Mouse (Mus musculus) embryonic facial prominence, embryonic 14.5 days (tissue): ENCODE results near the gene Dlx2. TPM values are rescaled to one million over a fixed set of nuclear protein-coding genes. Genes with fewer than 3 reads are reported as not detected.

Experiments used
- ATAC-seq: fragments of 200-750 bp; cut with Nextera tagmentation; 2 replicates; pipeline ENCODE4 v1.8.0; 2017; ENCODE audit warnings: low read depth, moderate number of reproducible peaks, moderate TSS enrichment
- DNase-seq: peaks from one replicate; pipeline ENCODE4 v3.0.0-alpha.2; 2015; ENCODE audit warnings: low spot score
- H3K27ac ChIP-seq: fragments of 300-500 bp; sonication (generic); replicated peaks from 2 replicates; pipeline ENCODE4 v1.5.1; 2014; ENCODE audit warnings: low read depth, mild to moderate bottlenecking, low read length, moderate library complexity
- H3K27me3 ChIP-seq: fragments of 300-500 bp; sonication (generic); replicated peaks from 2 replicates; pipeline ENCODE4 v1.6.1; 2014; ENCODE audit warnings: low read length; ENCODE audit not compliant: control insufficient read depth, insufficient read depth
- H3K36me3 ChIP-seq: fragments of 300-500 bp; sonication (generic); 2 replicates; pipeline ENCODE4 v1.6.1; 2014; ENCODE audit warnings: low read length, mixed read lengths; ENCODE audit not compliant: control insufficient read depth, insufficient read depth
- H3K4me1 ChIP-seq: fragments of 300-500 bp; sonication (generic); 2 replicates; pipeline ENCODE4 v1.6.1; 2014; ENCODE audit warnings: antibody characterized with exemption, low read length; ENCODE audit not compliant: control insufficient read depth, insufficient read depth
- H3K4me2 ChIP-seq: fragments of 300-500 bp; sonication (generic); 2 replicates; pipeline ENCODE4 v1.6.1; 2014; ENCODE audit warnings: low read depth, mild to moderate bottlenecking, low read length, moderate library complexity, mixed read lengths
- H3K4me3 ChIP-seq: fragments of 300-500 bp; sonication (generic); 2 replicates; pipeline ENCODE4 v1.5.1; 2014; ENCODE audit warnings: low read depth, mild to moderate bottlenecking, low read length
- H3K9ac ChIP-seq: fragments of 300-500 bp; sonication (generic); 2 replicates; pipeline ENCODE4 v1.6.1; 2014; ENCODE audit warnings: low read depth, mild to moderate bottlenecking, low read length, moderate library complexity, mixed read lengths
- H3K9me3 ChIP-seq: fragments of 300-500 bp; sonication (generic); 2 replicates; pipeline ENCODE4 v1.6.1; 2016; ENCODE audit warnings: low read length; ENCODE audit not compliant: control insufficient read depth
- WGBS: fragments of 180-500 bp; shearing (Covaris S2); extraction: QIAGEN DNeasy Blood & Tissue Kit; methylation state at CpG from one replicate; pipeline ENCODE4 v1.1.7; 2014; 5-methylcytosine and 5-hydroxymethylcytosine counted together
- polyA plus RNA-seq: library from polyadenylated mRNA; unstranded; fragments of >200 nt; fragmentation: Nextera tagmentation; extraction: Ambion mirVana; gene quantifications from 2 replicates; pipeline ENCODE4 v1.2.1, GENCODE M21; 2014

Gene Dlx2
- polyA plus RNA-seq, 1 experiment from 2014 or later: 5.5 TPM

- no peak overlapping the region for H3K9ac ChIP-seq
- H3K27ac ChIP-seq: no peak overlapping the region
- H3K4me1 ChIP-seq: no peaks in the 10 kb centered on the region
- no peaks in the 10 kb centered on the region for H3K36me3 ChIP-seq
- ATAC-seq: no peak
- no peak overlapping the region for H3K4me3 ChIP-seq
- peaks cover 8% of the 10 kb centered on the region; the same call in 1 of the 2 replicates for H3K9me3 ChIP-seq
- H3K4me2 ChIP-seq: no peak overlapping the region
- peaks cover 24% of the 10 kb centered on the region for H3K27me3 ChIP-seq
- 65% methylated on average over 5 of the region's 5 CpGs for WGBS
- DNase-seq: no peak
These were observed 9.5 kb upstream of the Dlx2 start for GRCm38 (mm10) chr2:71556071-71556470.

DNA sequence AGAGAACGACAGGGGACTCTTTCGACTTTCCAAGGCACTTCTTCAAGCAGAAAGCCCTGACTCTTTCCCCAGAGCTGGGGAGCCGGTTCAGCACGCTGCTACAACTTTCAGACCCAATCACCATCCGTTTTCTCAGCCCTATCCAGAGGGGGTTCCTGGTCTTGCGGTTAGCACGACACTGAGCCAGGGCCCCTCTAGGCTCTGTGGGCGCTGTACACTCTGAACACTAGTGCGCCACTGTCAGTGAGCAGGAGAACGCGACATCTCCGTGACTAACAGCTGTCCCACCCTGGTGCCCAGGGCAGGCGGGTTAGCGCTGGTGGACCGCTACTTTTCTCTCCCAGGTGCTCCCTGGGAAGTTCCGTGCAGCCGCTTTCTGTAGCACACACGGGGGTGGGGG lies 5.2 kb upstream of the Dlx2 start:
- WGBS: 4% methylated on average over 16 of the region's 18 CpGs
- DNase-seq: no peak

DNA sequence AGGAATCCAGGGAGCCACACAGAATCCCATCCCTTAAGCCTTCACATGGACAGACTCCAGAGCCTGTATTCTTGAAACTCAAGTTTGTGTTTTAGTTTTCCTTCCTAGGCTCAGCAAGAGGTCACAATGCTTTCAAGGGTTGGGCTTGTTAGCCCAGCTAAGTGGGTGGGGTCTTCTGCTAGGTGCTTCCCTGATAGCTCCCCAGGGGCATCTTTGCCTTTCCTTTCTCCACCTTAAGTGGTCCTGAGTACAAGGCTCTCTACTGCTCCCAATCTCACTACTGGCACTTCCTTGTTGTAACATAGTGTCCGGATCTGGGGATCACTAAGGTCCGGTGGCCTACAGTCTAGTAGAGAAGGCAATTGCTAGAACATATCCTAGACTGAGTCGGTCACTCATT lies 3.8 kb upstream of the Dlx2 start:
- Histone ChIP-seq H3K4me2 (no peak overlapping the region), H3K27me3 (peaks cover 67% of the 10 kb centered on the region), H3K4me1 (peaks cover 10% of the 10 kb centered on the region), H3K36me3 (no peaks in the 10 kb centered on the region), H3K9me3 (no peaks in the 10 kb centered on the region), H3K27ac (no peak overlapping the region), H3K9ac (no peak overlapping the region), H3K4me3 (no peak overlapping the region)
- no peak for DNase-seq
- 33% methylated on average over 3 of the region's 3 CpGs for WGBS
- no peak for ATAC-seq

More for the DNA sequence above, 5.2 kb upstream of the Dlx2 start:
- 0 out of 2 replicates have a peak, but pooled peaks have one; percentile 38 for ATAC-seq
- H3K27me3 ChIP-seq: peaks cover 57% of the 10 kb centered on the region
- no peak overlapping the region for H3K27ac ChIP-seq
- H3K4me2 ChIP-seq: peak overlapping the region; percentile 39; the same call in 1 of the 2 replicates
- H3K9me3 ChIP-seq: no peaks in the 10 kb centered on the region
- H3K9ac ChIP-seq: no peak overlapping the region
- H3K4me3 ChIP-seq: peak overlapping the region; percentile 11; the same call in 1 of the 2 replicates
- no peaks in the 10 kb centered on the region for H3K36me3 ChIP-seq
- peaks cover 2% of the 10 kb centered on the region for H3K4me1 ChIP-seq

DNA sequence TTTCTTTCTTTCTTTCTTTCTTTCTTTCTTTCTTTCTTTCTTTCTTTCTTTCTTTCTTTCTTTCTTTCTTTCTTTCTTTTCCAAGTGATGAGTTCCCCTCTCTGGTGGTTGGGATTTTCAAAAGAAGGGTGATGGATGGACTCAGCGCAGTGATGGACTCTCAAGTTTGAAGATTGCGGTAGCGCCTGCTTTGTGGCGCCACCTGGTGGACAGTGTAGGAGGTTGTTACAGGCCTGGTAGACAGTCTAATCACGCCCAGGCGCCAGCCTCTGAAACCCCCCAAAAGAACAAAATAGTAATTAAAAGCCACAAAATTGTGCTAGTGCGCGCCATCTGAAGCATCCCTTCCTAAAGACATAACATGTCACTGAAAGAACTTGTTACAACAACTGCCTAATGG lies 1.3 kb upstream of the Dlx2 start:
- Histone ChIP-seq H3K36me3 (no peaks in the 10 kb centered on the region), H3K27me3 (peaks cover 78% of the 10 kb centered on the region), H3K9ac (no peak overlapping the region), H3K27ac (no peak overlapping the region), H3K4me2 (no peak overlapping the region), H3K9me3 (no peaks in the 10 kb centered on the region), H3K4me1 (peaks cover 10% of the 10 kb centered on the region), H3K4me3 (no peak overlapping the region)
- 0 out of 2 replicates have a peak, but pooled peaks have one; percentile 54 for ATAC-seq
- 4% methylated on average over 8 of the region's 8 CpGs for WGBS
- DNase-seq: peak; percentile 85

DNA sequence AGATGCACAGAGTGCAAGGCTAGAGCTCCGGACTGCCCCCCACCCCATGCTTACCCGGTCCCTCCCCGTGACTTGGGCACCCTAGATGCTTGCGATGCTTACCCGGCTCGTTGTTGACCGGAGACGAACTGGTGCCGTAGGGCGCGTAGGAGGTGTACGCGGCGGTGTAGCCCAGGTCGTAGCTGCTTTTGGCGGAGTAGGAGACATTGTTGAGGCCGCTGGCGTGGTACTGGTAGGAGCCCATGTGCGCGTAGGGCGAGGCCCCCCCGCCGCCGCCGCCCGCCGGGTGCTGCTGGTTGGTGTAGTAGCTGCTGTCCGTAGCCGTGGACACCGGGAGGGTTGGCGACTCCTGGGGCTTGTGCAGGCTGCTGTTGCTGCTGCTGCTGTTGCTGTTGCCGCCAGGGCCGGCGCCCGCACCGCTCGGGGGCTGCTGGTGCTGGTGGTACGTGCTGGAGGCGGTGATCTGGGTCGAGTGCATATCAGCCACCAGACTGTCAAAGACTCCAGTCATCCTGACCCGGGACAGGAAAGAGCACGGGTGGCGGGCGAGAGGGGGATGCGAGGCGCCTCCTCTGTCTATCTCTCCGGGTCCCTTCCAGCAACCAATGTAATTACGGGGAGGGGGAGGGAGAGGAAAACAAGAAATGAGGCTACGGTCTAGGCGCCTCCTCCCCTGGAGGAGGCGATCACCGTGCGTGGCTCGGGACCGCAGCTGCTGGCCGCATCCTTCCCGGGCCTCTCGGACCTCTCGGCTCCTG lies 493 bp downstream of the Dlx2 start:
- H3K27me3 ChIP-seq: peaks cover 79% of the 10 kb centered on the region
- H3K36me3 ChIP-seq: no peaks in the 10 kb centered on the region
- H3K4me1 ChIP-seq: peaks cover 15% of the 10 kb centered on the region
- ATAC-seq (peak; percentile 56), DNase-seq (no peak)
- peak overlapping the region; percentile 75 for H3K27ac ChIP-seq
- peak overlapping the region; percentile 60 for H3K4me3 ChIP-seq
- H3K9ac ChIP-seq: peak overlapping the region; percentile 74
- under 1% methylated on average over 37 of the region's 59 CpGs for WGBS
- H3K4me2 ChIP-seq: peak overlapping the region; percentile 99
- no peaks in the 10 kb centered on the region for H3K9me3 ChIP-seq

- H3K9me3 ChIP-seq: no peaks in the 10 kb centered on the region
- under 1% methylated on average over 30 of the region's 32 CpGs for WGBS
- H3K4me1 ChIP-seq: peaks cover 18% of the 10 kb centered on the region
- DNase-seq: no peak
- H3K36me3 ChIP-seq: no peaks in the 10 kb centered on the region
- peak overlapping the region; percentile 75 for H3K27ac ChIP-seq
- peak overlapping the region; percentile 74 for H3K9ac ChIP-seq
- no peak for ATAC-seq
- peak overlapping the region; percentile 60 for H3K4me3 ChIP-seq
- H3K27me3 ChIP-seq: peaks cover 80% of the 10 kb centered on the region
- peak overlapping the region; percentile 99 for H3K4me2 ChIP-seq
These were observed 1.1 kb downstream of the Dlx2 start for GRCm38 (mm10) chr2:71545401-71545881.

DNA sequence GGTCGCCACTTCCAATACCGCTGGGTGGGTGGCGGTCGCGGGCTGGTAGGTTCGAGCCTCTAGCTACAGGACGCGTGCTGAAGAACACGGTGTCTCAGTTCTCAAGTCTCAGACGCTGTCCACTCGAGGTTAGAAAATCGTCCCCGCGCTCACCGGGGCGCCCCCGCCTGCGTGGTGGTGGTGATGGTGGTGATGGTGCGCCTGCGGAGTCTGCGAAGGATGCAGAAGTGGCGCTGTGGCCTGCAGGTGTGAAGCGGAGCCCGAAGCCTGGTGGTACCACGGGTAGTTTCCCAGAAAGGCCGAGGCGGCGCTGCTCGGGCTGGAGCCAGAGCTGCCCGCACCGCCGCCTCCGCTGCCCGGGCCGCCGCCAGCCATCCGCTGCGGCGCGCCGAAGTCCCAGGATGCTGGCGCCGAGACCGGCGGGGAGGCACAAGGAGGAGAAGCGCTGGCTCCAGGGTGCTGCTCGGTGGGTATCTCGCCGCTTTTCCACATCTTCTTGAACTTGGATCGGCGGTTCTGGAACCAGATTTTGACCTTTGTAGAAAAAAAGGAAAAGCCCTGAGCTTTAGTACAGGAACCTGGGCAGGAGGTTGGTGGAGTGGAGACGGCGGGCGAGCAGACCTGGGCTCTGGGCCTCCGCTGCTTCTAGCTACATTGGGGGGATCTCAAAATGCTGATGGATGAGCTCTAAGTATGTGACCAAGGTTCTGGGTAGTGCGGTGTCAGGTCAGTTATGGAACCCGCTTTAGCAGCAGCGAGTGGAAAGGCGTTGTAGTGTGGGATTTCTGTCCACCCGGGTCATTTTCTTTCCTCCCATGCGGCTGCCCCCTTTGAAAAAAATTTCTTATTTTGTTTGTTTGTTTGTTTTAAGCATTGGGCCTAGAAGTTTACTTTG lies 1.9 kb downstream of the Dlx2 start:
- Histone ChIP-seq H3K9ac (peak overlapping the region; percentile 74), H3K4me3 (peak overlapping the region; percentile 60), H3K27me3 (peaks cover 80% of the 10 kb centered on the region), H3K27ac (peak overlapping the region; percentile 75), H3K36me3 (no peaks in the 10 kb centered on the region), H3K4me1 (peaks cover 22% of the 10 kb centered on the region), H3K9me3 (no peaks in the 10 kb centered on the region), H3K4me2 (peak overlapping the region; percentile 99)
- 4% methylated on average over 30 of the region's 61 CpGs for WGBS
- ATAC-seq (no peak), DNase-seq (no peak)

DNA sequence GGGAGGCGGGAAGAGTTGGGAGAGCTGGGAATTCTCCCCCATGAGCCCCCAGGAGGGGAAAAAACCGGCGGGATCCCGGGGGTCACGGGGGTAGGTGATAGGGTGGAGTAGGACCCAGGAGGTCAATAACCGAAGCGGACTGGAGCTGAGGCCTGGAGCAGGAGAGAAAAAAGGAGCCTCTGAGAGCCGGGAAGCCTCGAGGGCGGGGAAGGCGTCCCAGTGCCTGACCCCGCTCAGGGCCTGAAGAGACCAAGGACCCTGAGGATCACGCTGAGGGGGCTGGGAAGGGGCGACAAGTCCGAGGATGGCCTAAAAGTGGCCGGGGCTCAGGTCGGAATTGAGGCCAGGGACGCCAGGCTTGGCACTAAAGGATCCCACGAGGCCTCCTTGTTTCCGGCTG lies 2.6 kb downstream of the Dlx2 start:
- H3K4me1 ChIP-seq: peaks cover 22% of the 10 kb centered on the region
- peak overlapping the region; percentile 99 for H3K4me2 ChIP-seq
- DNase-seq (no peak), ATAC-seq (no peak)
- H3K27me3 ChIP-seq: peaks cover 80% of the 10 kb centered on the region
- WGBS: 7% methylated on average over 20 of the region's 20 CpGs
- H3K27ac ChIP-seq: peak overlapping the region; percentile 63; the same call in 1 of the 2 replicates
- no peaks in the 10 kb centered on the region for H3K9me3 ChIP-seq
- peak overlapping the region; percentile 60 for H3K4me3 ChIP-seq
- no peaks in the 10 kb centered on the region for H3K36me3 ChIP-seq
- peak overlapping the region; percentile 74 for H3K9ac ChIP-seq
